Mouse (Mus musculus) midbrain, embryonic 14.5 days (tissue): ENCODE data around the gene Ube4a. TPM values are rescaled to one million over a fixed set of nuclear protein-coding genes. Genes with fewer than 3 reads are reported as not detected.

ENCODE experiments used
- ATAC-seq: fragments of 200-750 bp; cut with Nextera tagmentation; 2 replicates; pipeline ENCODE4 v1.8.0; 2017; ENCODE audit warnings: moderate number of reproducible peaks, moderate library complexity; ENCODE audit not compliant: low FRiP score, low TSS enrichment
- DNase-seq: peaks from one replicate; pipeline ENCODE4 v3.0.0-alpha.2; 2015
- H3K27ac ChIP-seq: fragments of 300-500 bp; sonication (generic); replicated peaks from 2 replicates; pipeline ENCODE4 v1.5.1; 2014; ENCODE audit warnings: mild to moderate bottlenecking, low read depth, low read length, moderate library complexity
- H3K27me3 ChIP-seq: fragments of 300-500 bp; sonication (generic); 2 replicates; pipeline ENCODE4 v1.6.1; 2014; ENCODE audit warnings: low read length, control low read depth, mixed read lengths; ENCODE audit not compliant: control insufficient read depth, insufficient read depth
- H3K36me3 ChIP-seq: fragments of 300-500 bp; sonication (generic); 2 replicates; pipeline ENCODE4 v1.6.1; 2014; ENCODE audit warnings: low read length, control low read depth; ENCODE audit not compliant: control insufficient read depth, insufficient read depth
- H3K4me1 ChIP-seq: fragments of 300-500 bp; sonication (generic); 2 replicates; pipeline ENCODE4 v1.6.1; 2014; ENCODE audit warnings: mild to moderate bottlenecking, antibody characterized with exemption, low read length, control low read depth; ENCODE audit not compliant: control insufficient read depth, insufficient read depth
- H3K4me2 ChIP-seq: fragments of 300-500 bp; sonication (generic); 2 replicates; pipeline ENCODE4 v1.6.1; 2014; ENCODE audit warnings: mild to moderate bottlenecking, low read length, moderate library complexity
- H3K4me3 ChIP-seq: fragments of 300-500 bp; sonication (generic); replicated peaks from 2 replicates; pipeline ENCODE4 v1.5.1; 2014; ENCODE audit warnings: low read depth, low read length
- H3K9ac ChIP-seq: fragments of 300-500 bp; sonication (generic); replicated peaks from 2 replicates; pipeline ENCODE4 v1.6.1; 2014; ENCODE audit warnings: mild to moderate bottlenecking, low read length, moderate library complexity
- H3K9me3 ChIP-seq: fragments of 300-500 bp; sonication (generic); 2 replicates; pipeline ENCODE4 v1.6.1; 2016; ENCODE audit warnings: low read length, control low read depth, mixed read lengths; ENCODE audit not compliant: control insufficient read depth
- WGBS: fragments of 180-500 bp; shearing (Covaris S2); extraction: QIAGEN DNeasy Blood & Tissue Kit; methylation state at CpG from one replicate; pipeline ENCODE4 v1.1.7; 2014; 5-methylcytosine and 5-hydroxymethylcytosine counted together
- polyA plus RNA-seq: library from polyadenylated mRNA; unstranded; fragments of >200 nt; fragmentation: Nextera tagmentation; extraction: Ambion mirVana; gene quantifications from 2 replicates; pipeline ENCODE4 v1.2.1, GENCODE M21; 2014

Gene Ube4a
- polyA plus RNA-seq, 1 experiment from 2014 or later: 59.0 TPM

DNA sequence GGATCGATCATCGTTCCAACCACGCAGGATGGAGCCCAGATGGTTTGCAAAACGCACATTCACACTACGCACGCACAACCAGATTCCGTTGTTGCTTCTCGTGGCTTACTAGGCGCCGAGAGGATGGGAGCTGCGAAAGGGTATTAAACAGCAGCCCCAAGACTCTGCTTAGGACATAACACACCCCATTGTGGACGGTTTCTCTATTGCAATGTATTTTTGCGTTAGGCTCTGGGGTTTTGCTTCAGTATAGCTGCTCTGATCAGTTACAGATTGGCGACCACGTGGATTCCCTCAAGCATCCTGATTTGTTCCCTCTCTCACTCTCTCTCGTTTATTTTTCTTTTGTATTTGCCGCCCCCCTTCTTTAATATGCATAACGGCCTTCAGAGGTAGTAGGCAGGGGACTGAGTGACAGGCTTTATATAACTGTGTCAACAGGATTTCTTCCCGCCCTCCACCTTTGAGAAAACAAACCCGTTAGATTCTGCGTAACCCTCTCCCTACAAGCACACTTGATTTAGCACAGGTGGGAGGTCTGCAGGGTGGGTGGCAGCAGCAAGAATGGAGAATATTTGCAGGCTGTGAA lies 82.3 kb downstream of the Ube4a start:
- Histone ChIP-seq H3K27me3 (no peaks in the 10 kb centered on the region), H3K4me3 (peak overlapping the region; percentile 99), H3K4me1 (peaks cover 15% of the 10 kb centered on the region), H3K27ac (peak overlapping the region; percentile 99), H3K36me3 (no peaks in the 10 kb centered on the region), H3K9me3 (no peaks in the 10 kb centered on the region), H3K9ac (peak overlapping the region; percentile 94), H3K4me2 (peak overlapping the region; percentile 90)
- ATAC-seq: peak; percentile 2; the same call in 1 of the 2 replicates
- DNase-seq: peak; percentile 78
- under 1% methylated on average over 21 of the region's 21 CpGs for WGBS

DNA sequence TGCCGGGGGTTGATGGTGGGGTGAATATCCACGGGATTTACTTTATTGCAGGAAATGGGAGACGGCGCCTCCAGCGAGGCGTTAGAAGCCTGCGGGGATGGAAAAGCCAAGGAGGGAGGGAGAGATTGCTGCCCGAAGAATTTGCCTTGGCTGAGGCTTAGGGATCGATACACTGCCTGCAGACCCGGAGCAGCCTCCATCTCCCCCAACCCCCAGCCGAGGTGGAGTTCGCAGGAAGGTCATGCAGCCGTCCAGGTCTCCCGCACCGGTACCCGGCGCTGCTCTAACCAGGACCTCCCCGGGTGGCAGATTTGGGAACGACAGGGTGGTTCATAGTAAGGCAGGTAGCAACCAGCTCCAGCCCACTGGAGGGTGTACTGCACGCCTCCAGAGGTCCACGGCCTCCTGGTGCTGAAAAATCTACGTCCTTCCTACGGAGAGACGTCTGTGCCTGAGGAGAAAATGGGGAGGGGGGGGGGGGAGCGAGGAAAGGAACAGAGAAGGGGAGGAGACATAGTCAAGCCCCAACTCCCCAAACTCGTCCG lies 82.9 kb downstream of the Ube4a start:
- H3K4me2 ChIP-seq: peak overlapping the region; percentile 90
- H3K4me1 ChIP-seq: peaks cover 21% of the 10 kb centered on the region
- DNase-seq: peak; percentile 80
- H3K9me3 ChIP-seq: no peaks in the 10 kb centered on the region
- H3K9ac ChIP-seq: peak overlapping the region; percentile 94
- H3K36me3 ChIP-seq: no peaks in the 10 kb centered on the region
- peak overlapping the region; percentile 99 for H3K4me3 ChIP-seq
- 0% methylated on average over 27 of the region's 27 CpGs for whole genome bisulfite sequencing
- peak overlapping the region; percentile 99 for H3K27ac ChIP-seq
- ATAC-seq: peak; percentile 53
- H3K27me3 ChIP-seq: no peaks in the 10 kb centered on the region

DNA sequence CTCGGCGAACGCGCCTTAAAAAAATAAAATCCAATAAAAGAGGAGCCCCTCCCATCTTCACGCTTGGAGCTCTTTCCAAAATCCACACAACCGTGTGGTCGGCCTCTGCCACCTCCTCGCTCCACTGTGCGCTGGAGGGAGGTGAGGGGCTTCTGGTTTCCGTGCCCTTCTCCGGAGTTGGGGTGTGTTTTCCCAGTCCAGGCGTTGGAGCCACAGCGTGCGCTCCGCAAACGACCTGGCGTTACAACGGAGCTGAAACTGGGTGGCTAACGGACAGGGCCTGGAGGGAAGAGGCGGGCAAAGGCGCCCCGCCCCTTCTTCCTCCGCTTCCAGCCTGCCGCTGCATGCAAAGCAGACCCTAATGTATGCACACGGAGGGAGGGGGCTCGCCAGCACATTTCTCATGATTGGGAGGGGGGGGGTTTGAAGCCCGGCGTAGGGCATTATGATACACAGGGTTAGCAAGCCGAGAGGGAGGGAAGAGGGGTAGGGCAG lies 83.4 kb downstream of the Ube4a start:
- H3K4me2 ChIP-seq: peak overlapping the region; percentile 90
- ATAC-seq (peak; percentile 69), DNase-seq (peak; percentile 93)
- H3K36me3 ChIP-seq: no peaks in the 10 kb centered on the region
- under 1% methylated on average over 29 of the region's 29 CpGs for WGBS
- H3K4me3 ChIP-seq: peak overlapping the region; percentile 99
- peak overlapping the region; percentile 99 for H3K27ac ChIP-seq
- H3K27me3 ChIP-seq: no peaks in the 10 kb centered on the region
- peak overlapping the region; percentile 94 for H3K9ac ChIP-seq
- H3K9me3 ChIP-seq: no peaks in the 10 kb centered on the region
- peaks cover 26% of the 10 kb centered on the region for H3K4me1 ChIP-seq

DNA sequence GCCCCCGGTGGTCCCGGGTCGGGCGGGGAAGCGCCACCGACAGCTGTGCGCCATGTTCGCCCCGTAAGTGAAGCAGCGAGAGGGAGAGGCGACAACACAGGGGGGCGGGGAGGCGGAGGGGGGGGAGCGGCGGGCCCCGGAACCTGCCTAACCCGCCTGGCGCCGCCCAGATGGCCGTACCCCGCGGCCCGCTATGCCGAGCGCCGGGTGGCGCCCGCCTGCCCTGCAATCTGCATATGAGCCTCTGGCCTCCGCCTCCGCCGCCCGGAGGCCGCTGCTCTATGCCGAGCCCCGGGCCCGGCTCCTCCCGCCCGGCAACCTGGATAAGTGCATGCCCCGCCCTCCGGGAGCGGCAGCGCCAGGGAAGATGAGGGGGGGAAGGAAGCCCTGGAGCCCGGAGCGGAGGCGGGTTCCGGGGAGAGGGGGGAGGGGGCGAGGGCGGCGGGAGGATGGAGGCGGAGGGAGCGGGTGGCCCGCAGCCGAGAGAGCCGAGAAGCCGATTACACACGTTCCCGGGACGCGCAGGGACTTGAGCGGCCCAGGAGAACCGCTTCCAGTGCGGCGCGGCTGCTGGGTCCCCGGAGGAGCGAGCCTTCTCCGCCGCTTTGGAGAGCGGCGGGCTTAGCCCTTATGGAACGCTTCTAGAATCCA lies 84.1 kb downstream of the Ube4a start, which contains the start of gene Kmt2a:
Gene Kmt2a, minus strand, starts transcription at position 76 of the 651 bp plus-strand sequence.
- H3K9ac ChIP-seq: peak within 1 kb of the TSS; percentile 94

DNA sequence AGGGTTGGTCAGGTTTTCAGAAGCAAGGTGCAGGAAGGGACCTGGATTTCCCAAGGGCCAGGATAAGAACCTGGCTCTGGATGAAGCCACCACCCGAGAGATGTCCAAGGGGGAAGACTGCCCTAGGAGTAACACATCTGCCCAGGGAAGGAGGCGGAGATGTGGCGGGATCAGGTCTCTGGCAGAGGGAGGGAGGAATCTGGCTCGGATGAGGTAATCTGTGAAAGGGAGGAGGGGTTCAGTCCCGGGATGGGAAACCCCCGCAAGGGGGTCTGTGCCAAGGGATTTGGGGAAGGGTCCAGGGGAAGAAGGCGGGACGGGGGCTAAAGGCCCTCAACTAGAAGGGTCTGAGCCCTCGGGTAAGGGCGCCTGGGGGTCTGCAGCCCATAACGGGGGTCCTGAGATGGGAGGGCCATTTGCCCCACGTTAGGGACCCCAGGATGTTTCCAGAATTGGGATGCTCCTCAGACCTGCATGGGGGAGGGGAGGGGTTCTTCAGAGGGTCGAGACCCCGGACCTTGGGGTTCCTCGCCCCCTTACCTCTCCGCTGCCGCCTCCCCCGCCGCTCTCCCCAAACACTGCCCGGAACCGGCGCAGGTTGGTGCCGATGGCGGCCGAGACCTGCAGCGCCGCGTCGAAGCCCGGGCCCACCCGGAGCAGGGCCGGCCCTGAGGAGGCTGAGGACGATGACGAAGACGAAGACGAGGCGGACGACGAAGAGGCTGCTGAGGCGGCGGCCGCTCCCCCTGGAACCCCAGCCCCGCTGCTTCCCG lies 84.9 kb downstream of the Ube4a start:
- H3K9ac ChIP-seq: peak overlapping the region; percentile 94
- H3K36me3 ChIP-seq: no peaks in the 10 kb centered on the region
- peak overlapping the region; percentile 99 for H3K4me3 ChIP-seq
- peak overlapping the region; percentile 99 for H3K27ac ChIP-seq
- 1% methylated on average over 43 of the region's 44 CpGs for WGBS
- no peaks in the 10 kb centered on the region for H3K9me3 ChIP-seq
- H3K4me2 ChIP-seq: peak overlapping the region; percentile 90
- H3K4me1 ChIP-seq: peaks cover 33% of the 10 kb centered on the region
- peak; percentile 51 for DNase-seq
- ATAC-seq: peak; percentile 15; the same call in 1 of the 2 replicates
- H3K27me3 ChIP-seq: no peaks in the 10 kb centered on the region

More for the DNA sequence above, 84.1 kb downstream of the Ube4a start, which contains the start of gene Kmt2a:
- peaks cover 27% of the 10 kb centered on the region for H3K4me1 ChIP-seq
- WGBS: under 1% methylated on average over 52 of the region's 71 CpGs
- DNase-seq: peak; percentile 98
- no peaks in the 10 kb centered on the region for H3K9me3 ChIP-seq
- H3K4me2 ChIP-seq: peak within 1 kb of the TSS; percentile 90
- H3K4me3 ChIP-seq: peak within 1 kb of the TSS; percentile 99
- peak within 1 kb of the TSS; percentile 99 for H3K27ac ChIP-seq
- peak; percentile 85 for ATAC-seq
- H3K27me3 ChIP-seq: no peaks in the 10 kb centered on the region
- H3K36me3 ChIP-seq: no peaks in the 10 kb centered on the region

DNA sequence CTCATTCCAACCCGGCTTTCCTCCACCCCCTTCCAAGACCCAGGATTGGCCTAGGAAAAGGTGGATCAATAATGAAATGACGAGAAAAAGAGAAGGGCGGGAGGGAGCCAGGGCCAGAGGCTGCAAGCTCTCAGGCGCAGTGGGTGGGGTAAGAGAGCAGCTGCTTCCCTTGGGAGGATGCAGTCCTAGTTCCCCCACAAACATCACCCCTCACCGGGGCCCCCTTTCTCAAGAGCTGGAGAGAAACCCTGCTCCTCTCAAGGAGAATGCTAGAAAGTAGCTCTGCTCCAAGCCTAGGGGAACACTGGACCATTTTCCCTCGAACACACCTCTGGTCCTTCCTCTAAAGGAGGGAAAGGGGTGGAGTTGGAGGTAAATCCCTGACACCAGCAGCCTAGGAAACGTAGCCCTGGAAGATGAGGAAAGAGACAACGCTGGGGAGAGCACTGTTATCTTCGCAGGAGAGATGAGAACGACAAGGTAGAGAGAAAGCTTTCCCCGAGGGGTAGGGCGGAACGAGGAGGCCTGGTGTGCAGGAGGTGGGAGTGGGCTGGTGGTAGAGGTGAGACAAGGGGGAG lies 85.6 kb downstream of the Ube4a start:
- H3K27ac ChIP-seq: peak overlapping the region; percentile 99
- peak; percentile 58 for DNase-seq
- peak overlapping the region; percentile 94 for H3K9ac ChIP-seq
- H3K4me2 ChIP-seq: peak overlapping the region; percentile 90
- H3K27me3 ChIP-seq: no peaks in the 10 kb centered on the region
- no peak for ATAC-seq
- H3K4me3 ChIP-seq: peak overlapping the region; percentile 99
- WGBS: under 1% methylated on average over 13 of the region's 13 CpGs
- H3K36me3 ChIP-seq: no peaks in the 10 kb centered on the region
- no peaks in the 10 kb centered on the region for H3K9me3 ChIP-seq
- H3K4me1 ChIP-seq: peaks cover 39% of the 10 kb centered on the region

DNA sequence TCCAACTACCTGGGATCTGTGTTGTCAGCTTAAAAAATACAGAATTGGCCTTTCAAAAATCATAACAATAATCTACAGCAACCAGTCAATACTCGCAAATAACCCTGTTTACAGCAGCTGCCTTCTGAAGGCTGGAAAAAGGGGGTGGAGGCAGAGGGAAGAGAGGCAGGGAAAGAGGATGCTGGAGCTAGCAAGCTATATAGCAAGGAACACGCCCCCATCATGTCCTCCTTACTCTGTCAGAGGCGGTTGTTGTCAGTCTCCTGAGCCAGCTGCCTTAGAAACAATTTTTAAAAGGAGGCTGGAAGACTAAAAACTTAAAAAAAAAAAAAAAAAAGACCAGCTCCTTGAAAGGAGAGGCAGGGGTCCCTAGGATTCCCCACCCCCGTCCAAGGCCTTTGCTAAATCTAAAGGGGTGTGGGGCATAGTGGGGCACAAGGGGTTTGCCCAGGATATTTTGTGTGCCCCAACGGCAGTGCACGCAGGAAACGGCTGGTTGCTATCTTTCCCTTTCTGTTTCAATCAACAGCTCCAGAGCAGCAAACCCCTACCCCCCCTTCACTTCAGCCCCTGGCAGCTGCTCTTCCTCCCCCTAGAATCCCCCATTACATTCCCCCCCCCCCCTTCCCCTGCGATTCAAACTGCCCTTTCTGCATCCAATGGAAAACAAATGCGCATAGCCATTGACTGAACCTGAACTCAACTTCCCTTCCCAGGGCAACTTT lies 86.5 kb downstream of the Ube4a start:
- ATAC-seq (no peak), DNase-seq (peak; percentile 46)
- H3K4me1 ChIP-seq: peaks cover 42% of the 10 kb centered on the region
- H3K4me3 ChIP-seq: peak overlapping the region; percentile 99
- H3K9ac ChIP-seq: peak overlapping the region; percentile 94
- H3K27me3 ChIP-seq: no peaks in the 10 kb centered on the region
- H3K36me3 ChIP-seq: no peaks in the 10 kb centered on the region
- H3K9me3 ChIP-seq: no peaks in the 10 kb centered on the region
- H3K4me2 ChIP-seq: peak overlapping the region; percentile 90
- WGBS: 17% methylated on average over 9 of the region's 9 CpGs
- H3K27ac ChIP-seq: peak overlapping the region; percentile 99
